Mouse (Mus musculus): ENCODE measurements around the gene Ift46. TPM values are rescaled to one million over a fixed set of nuclear protein-coding genes. Genes with fewer than 3 reads are reported as not detected.

The Ift46 gene
- polyA plus RNA-seq, 1 experiment: 58.8 TPM

- H3K27ac ChIP-seq (ENCODE audit: insufficient read depth, low read depth, low read length): no peak overlapping the region
- H3K4me3 ChIP-seq (ENCODE audit: insufficient read depth, low read depth, low read length): no peak overlapping the region
- H3K4me1 ChIP-seq (ENCODE audit: control insufficient read depth, insufficient read depth, low read length): peaks cover 28% of the 10 kb centered on the region
- DNase-seq: no peak
- H3K27me3 ChIP-seq (replicated peaks; ENCODE audit: control insufficient read depth, insufficient read depth, low read length): no peaks in the 10 kb centered on the region
- no peak for TF ChIP-seq POLR2A (IDR thresholded peaks at IDR 0.05; ENCODE audit: low read depth, low read length)
- no peak for TF ChIP-seq CTCF (conservative IDR thresholded peaks at IDR 0.05; ENCODE audit: insufficient read depth, insufficient read length, low read depth, low read length)
- H3K36me3 ChIP-seq (ENCODE audit: control insufficient read depth, insufficient read depth, low read length): no peaks in the 10 kb centered on the region
- 72% methylated on average over 7 of the region's 7 CpGs for WGBS
These were observed 45.1 kb upstream of the Ift46 start for GRCm38 (mm10) chr9:44722575-44722974.

GRCm38 (mm10) chr9:44723008-44723407 is 44.7 kb upstream of the Ift46 start:
- H3K27ac ChIP-seq (ENCODE audit: insufficient read depth, low read depth, low read length): no peak overlapping the region
- no peak overlapping the region for H3K4me3 ChIP-seq (ENCODE audit: insufficient read depth, low read depth, low read length)
- no peak for TF ChIP-seq CTCF (conservative IDR thresholded peaks at IDR 0.05; ENCODE audit: insufficient read depth, insufficient read length, low read depth, low read length)
- no peak for TF ChIP-seq POLR2A (IDR thresholded peaks at IDR 0.05; ENCODE audit: low read depth, low read length)
- no peaks in the 10 kb centered on the region for H3K36me3 ChIP-seq (ENCODE audit: control insufficient read depth, insufficient read depth, low read length)
- 54% methylated on average over 7 of the region's 7 CpGs for WGBS
- H3K27me3 ChIP-seq (replicated peaks; ENCODE audit: control insufficient read depth, insufficient read depth, low read length): no peaks in the 10 kb centered on the region
- peaks cover 24% of the 10 kb centered on the region for H3K4me1 ChIP-seq (ENCODE audit: control insufficient read depth, insufficient read depth, low read length)
- DNase-seq: peak; percentile 49

GRCm38 (mm10) chr9:44723521-44724041 is 44.1 kb upstream of the Ift46 start:
- DNase-seq: peak; percentile 57
- 61% methylated on average over 11 of the region's 11 CpGs for WGBS
- Histone ChIP-seq H3K36me3 (ENCODE audit: control insufficient read depth, insufficient read depth, low read length) (no peaks in the 10 kb centered on the region), H3K4me3 (ENCODE audit: insufficient read depth, low read depth, low read length) (no peak overlapping the region), H3K27ac (ENCODE audit: insufficient read depth, low read depth, low read length) (0 out of 2 replicates have a peak overlapping the region, but pooled peaks have one; percentile 9), H3K27me3 (replicated peaks; ENCODE audit: control insufficient read depth, insufficient read depth, low read length) (no peaks in the 10 kb centered on the region), H3K4me1 (ENCODE audit: control insufficient read depth, insufficient read depth, low read length) (peaks cover 23% of the 10 kb centered on the region)
- no peak for TF ChIP-seq POLR2A (IDR thresholded peaks at IDR 0.05; ENCODE audit: low read depth, low read length)
- no peak for TF ChIP-seq CTCF (conservative IDR thresholded peaks at IDR 0.05; ENCODE audit: insufficient read depth, insufficient read length, low read depth, low read length)

GRCm38 (mm10) chr9:44724223-44724622 is 43.5 kb upstream of the Ift46 start:
- peak; percentile 75 for DNase-seq

GRCm38 (mm10) chr9:44724665-44725064 is 43.0 kb upstream of the Ift46 start:
- no peak for TF ChIP-seq CTCF (conservative IDR thresholded peaks at IDR 0.05; ENCODE audit: insufficient read depth, insufficient read length, low read depth, low read length)
- TF ChIP-seq POLR2A (IDR thresholded peaks at IDR 0.05; ENCODE audit: low read depth, low read length): no peak
- H3K4me1 ChIP-seq (ENCODE audit: control insufficient read depth, insufficient read depth, low read length): peaks cover 23% of the 10 kb centered on the region
- no peak overlapping the region for H3K27ac ChIP-seq (ENCODE audit: insufficient read depth, low read depth, low read length)
- H3K27me3 ChIP-seq (replicated peaks; ENCODE audit: control insufficient read depth, insufficient read depth, low read length): no peaks in the 10 kb centered on the region
- H3K4me3 ChIP-seq (ENCODE audit: insufficient read depth, low read depth, low read length): no peak overlapping the region
- DNase-seq: no peak
- WGBS: 55% methylated on average over 2 of the region's 2 CpGs
- no peaks in the 10 kb centered on the region for H3K36me3 ChIP-seq (ENCODE audit: control insufficient read depth, insufficient read depth, low read length)

More at GRCm38 (mm10) chr9:44724223-44724622, 43.5 kb upstream of the Ift46 start:
- no peak for TF ChIP-seq CTCF (conservative IDR thresholded peaks at IDR 0.05; ENCODE audit: insufficient read depth, insufficient read length, low read depth, low read length)
- no peak for TF ChIP-seq POLR2A (IDR thresholded peaks at IDR 0.05; ENCODE audit: low read depth, low read length)
- Histone ChIP-seq H3K27me3 (replicated peaks; ENCODE audit: control insufficient read depth, insufficient read depth, low read length) (no peaks in the 10 kb centered on the region), H3K4me1 (ENCODE audit: control insufficient read depth, insufficient read depth, low read length) (peaks cover 23% of the 10 kb centered on the region), H3K4me3 (ENCODE audit: insufficient read depth, low read depth, low read length) (no peak overlapping the region), H3K36me3 (ENCODE audit: control insufficient read depth, insufficient read depth, low read length) (no peaks in the 10 kb centered on the region), H3K27ac (ENCODE audit: insufficient read depth, low read depth, low read length) (no peak overlapping the region)
- WGBS: 75% methylated on average over 6 of the region's 6 CpGs

GRCm38 (mm10) chr9:44726431-44727146 is 41.1 kb upstream of the Ift46 start:
- whole genome bisulfite sequencing: 29% methylated on average over 10 of the region's 10 CpGs
- no peak for TF ChIP-seq CTCF (conservative IDR thresholded peaks at IDR 0.05; ENCODE audit: insufficient read depth, insufficient read length, low read depth, low read length)
- no peak for TF ChIP-seq POLR2A (IDR thresholded peaks at IDR 0.05; ENCODE audit: low read depth, low read length)
- peak; percentile 82 for DNase-seq
- no peak overlapping the region for H3K4me3 ChIP-seq (ENCODE audit: insufficient read depth, low read depth, low read length)
- peaks cover 13% of the 10 kb centered on the region for H3K4me1 ChIP-seq (ENCODE audit: control insufficient read depth, insufficient read depth, low read length)
- H3K27me3 ChIP-seq (replicated peaks; ENCODE audit: control insufficient read depth, insufficient read depth, low read length): no peaks in the 10 kb centered on the region
- H3K36me3 ChIP-seq (ENCODE audit: control insufficient read depth, insufficient read depth, low read length): no peaks in the 10 kb centered on the region
- peak overlapping the region; percentile 54 for H3K27ac ChIP-seq (ENCODE audit: insufficient read depth, low read depth, low read length)

- no peak overlapping the region for H3K4me3 ChIP-seq (ENCODE audit: insufficient read depth, low read depth, low read length)
These were observed 40.3 kb upstream of the Ift46 start for GRCm38 (mm10) chr9:44727441-44727840.

More at GRCm38 (mm10) chr9:44727441-44727840, 40.3 kb upstream of the Ift46 start:
- TF ChIP-seq CTCF (conservative IDR thresholded peaks at IDR 0.05; ENCODE audit: insufficient read depth, insufficient read length, low read depth, low read length): no peak
- no peak for TF ChIP-seq POLR2A (IDR thresholded peaks at IDR 0.05; ENCODE audit: low read depth, low read length)
- H3K4me1 ChIP-seq (ENCODE audit: control insufficient read depth, insufficient read depth, low read length): peaks cover 9% of the 10 kb centered on the region
- 58% methylated on average over 5 of the region's 5 CpGs for WGBS
- no peaks in the 10 kb centered on the region for H3K36me3 ChIP-seq (ENCODE audit: control insufficient read depth, insufficient read depth, low read length)
- DNase-seq: no peak
- no peaks in the 10 kb centered on the region for H3K27me3 ChIP-seq (replicated peaks; ENCODE audit: control insufficient read depth, insufficient read depth, low read length)
- no peak overlapping the region for H3K27ac ChIP-seq (ENCODE audit: insufficient read depth, low read depth, low read length)
